Mouse (Mus musculus) gastrocnemius, postnatal 4 days (tissue): ENCODE data around the gene Itprid1. TPM values are rescaled to one million over a fixed set of nuclear protein-coding genes. Genes with fewer than 3 reads are reported as not detected.

ENCODE experiments used
- total RNA-seq, 2 experiments: library from RNA; stranded (reverse); gene quantifications; 2 replicates each; pipeline ENCODE4 v1.2.3; 2021

Itprid1 gene
- total RNA-seq, 2 experiments from 2014 or later = not detected

Other genes starting within 250 kb of the Itprid1 start
- not detected for gene Neurod6, start 155.6 kb upstream of the Itprid1 start, total RNA-seq
- gene Ppp1r17, start 180.6 kb downstream of the Itprid1 start, total RNA-seq = not detected